Mouse (Mus musculus) G1E (cell line): ENCODE data around the gene Gjd3.

Experiments used
- CTCF ChIP-seq: IDR thresholded peaks from 2 replicates; pipeline ENCODE4 v1.5.1; 2012; ENCODE audit warnings: low read depth, low read length, inconsistent platforms, mixed read lengths
- GATA1 ChIP-seq: IDR thresholded peaks from 2 replicates; pipeline ENCODE4 v1.6.1; 2012; ENCODE audit warnings: borderline replicate concordance, low read length, inconsistent platforms, mixed read lengths
- POLR2AphosphoS5 ChIP-seq: IDR thresholded peaks from 2 replicates; pipeline ENCODE4 v1.6.1; 2012; ENCODE audit warnings: low read depth, low read length, inconsistent platforms; ENCODE audit not compliant: insufficient replicate concordance

GRCm38 (mm10) chr11:98978526-98979148, 4.2 kb downstream of the Gjd3 start:
- TF ChIP-seq CTCF, result no peak
- no peak for TF ChIP-seq POLR2AphosphoS5
- TF ChIP-seq GATA1, result no peak
